ENCODE assay signal across 8 mouse cellular contexts in the genomic region with DNA sequence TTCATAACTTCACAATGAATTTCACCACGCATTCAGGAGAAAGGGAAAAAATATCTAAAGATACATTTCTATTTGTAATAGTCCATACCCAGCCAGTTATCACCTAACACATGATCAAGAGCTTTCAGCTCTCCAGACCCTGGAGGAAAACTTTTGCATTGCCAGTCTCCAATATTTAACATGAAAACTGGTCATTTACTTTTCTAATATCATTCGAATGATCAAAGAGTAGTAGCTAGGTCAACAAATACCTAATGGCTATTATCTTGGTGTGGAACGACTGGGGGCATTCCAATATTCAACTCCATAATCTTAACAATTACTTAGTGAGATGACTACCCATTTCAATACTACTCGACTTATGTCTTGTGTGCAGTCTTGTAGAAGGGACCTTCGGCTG. TPM values are rescaled to one million over a fixed set of nuclear protein-coding genes. Genes with fewer than 3 reads are reported as not detected.
DNase-seq lines count a peak whose midpoint lies in the region; ATAC-seq and TF ChIP-seq lines count a peak whose summit lies in the region.

No protein-coding gene starts in this region.

- peak overlapping the region; percentile 99 for H3K4me3 ChIP-seq in heart, embryonic 11.5 days (ENCODE audit: low read depth, low read length)
- H3K4me3 ChIP-seq in ES-Bruce4 (ENCODE audit: low read depth, low read length) = no peak overlapping the region
- H3K4me3 ChIP-seq in heart, postnatal 0 days (ENCODE audit: low read depth, low read length) = peak overlapping the region; percentile 90
- H3K4me3 ChIP-seq in midbrain, embryonic 10.5 days = peak overlapping the region; percentile 97

- H3K4me1 ChIP-seq in heart, embryonic 11.5 days (ENCODE audit: control insufficient read depth, insufficient read depth, low read length) = peaks cover 13% of the 10 kb centered on the region
- H3K4me1 ChIP-seq in ES-Bruce4 (ENCODE audit: control insufficient read depth, insufficient read depth, low read length) = peaks cover 2% of the 10 kb centered on the region
- peaks cover 4% of the 10 kb centered on the region; the same call in 1 of the 2 replicates for H3K4me1 ChIP-seq in heart, postnatal 0 days (ENCODE audit: control insufficient read depth, insufficient read depth)
- H3K4me1 ChIP-seq in midbrain, embryonic 10.5 days = peaks cover 33% of the 10 kb centered on the region

- WGBS in heart, embryonic 11.5 days (ENCODE audit: insufficient replicate concordance) = 15% methylated on average over 5 of the region's 5 CpGs
- 4% methylated on average over 5 of the region's 5 CpGs for WGBS in heart, postnatal 0 days
- 23% methylated on average over 5 of the region's 5 CpGs for WGBS in midbrain, embryonic 10.5 days

- DNase-seq in heart, adult 18-20 months = no peak
- no peak for DNase-seq in heart, postnatal 0 days (ENCODE audit: low spot score)
- no peak for DNase-seq in midbrain, embryonic 10.5 days (ENCODE audit: low spot score)
- no peak for DNase-seq in left cerebral cortex, adult 9 months (ENCODE audit: low spot score in 2 of 2)
- DNase-seq in testis, postnatal 14 days (ENCODE audit: low spot score) = no peak

- H3K9ac ChIP-seq in heart, embryonic 11.5 days (ENCODE audit: low read depth, low read length) = peak overlapping the region; percentile 98
- H3K9ac ChIP-seq in ES-Bruce4 (ENCODE audit: low read depth, poor library complexity, severe bottlenecking) = peak overlapping the region; percentile 89
- H3K9ac ChIP-seq in heart, postnatal 0 days (replicated peaks; ENCODE audit: low read depth, low read length) = peak overlapping the region; percentile 97

- TF ChIP-seq CTCF in ES-Bruce4 (IDR thresholded peaks at IDR 0.05; ENCODE audit: low read depth, low read length) = no peak
- no peak for TF ChIP-seq CTCF in heart, postnatal 0 days (IDR thresholded peaks at IDR 0.05; ENCODE audit: low read depth)

- no peaks in the 10 kb centered on the region for H3K9me3 ChIP-seq in heart, embryonic 11.5 days (replicated peaks; ENCODE audit: control insufficient read depth, low read length)
- H3K9me3 ChIP-seq in ES-Bruce4 (replicated peaks; ENCODE audit: control insufficient read depth, insufficient read depth, low read length, poor library complexity, severe bottlenecking) = no peaks in the 10 kb centered on the region
- no peaks in the 10 kb centered on the region for H3K9me3 ChIP-seq in heart, postnatal 0 days (replicated peaks; ENCODE audit: control insufficient read depth, low read length)
- H3K9me3 ChIP-seq in midbrain, embryonic 10.5 days (replicated peaks) = no peaks in the 10 kb centered on the region

- no peak overlapping the region for H3K27ac ChIP-seq in heart, embryonic 11.5 days (ENCODE audit: low read depth, low read length)
- no peak overlapping the region for H3K27ac ChIP-seq in ES-Bruce4 (ENCODE audit: insufficient read depth, low read length)
- H3K27ac ChIP-seq in heart, postnatal 0 days (ENCODE audit: low read depth) = peak overlapping the region; percentile 99
- H3K27ac ChIP-seq in midbrain, embryonic 10.5 days (replicated peaks) = peak overlapping the region; percentile 98

- H3K36me3 ChIP-seq in heart, embryonic 11.5 days (ENCODE audit: control insufficient read depth, insufficient read depth, low read length) = no peaks in the 10 kb centered on the region
- H3K36me3 ChIP-seq in ES-Bruce4 (ENCODE audit: control insufficient read depth, insufficient read depth, low read length, poor library complexity, severe bottlenecking) = peaks cover 22% of the 10 kb centered on the region
- peaks cover 9% of the 10 kb centered on the region; the same call in 1 of the 2 replicates for H3K36me3 ChIP-seq in heart, postnatal 0 days (replicated peaks; ENCODE audit: control insufficient read depth, insufficient read depth, low read length)
- H3K36me3 ChIP-seq in midbrain, embryonic 10.5 days = peaks cover 15% of the 10 kb centered on the region

- H3K4me2 ChIP-seq in heart, embryonic 11.5 days = peak overlapping the region; percentile 77
- H3K4me2 ChIP-seq in heart, postnatal 0 days (ENCODE audit: low read depth, low read length) = peak overlapping the region; percentile 81

- ATAC-seq in heart, embryonic 11.5 days (replicated peaks; ENCODE audit: insufficient number of reproducible peaks, low FRiP score, low TSS enrichment) = no peak
- no peak for ATAC-seq in heart, postnatal 0 days (ENCODE audit: insufficient read depth, low read depth)
- no peak for ATAC-seq in erythroid progenitor cell, adult 5-6 weeks (replicated peaks; ENCODE audit: low FRiP score, poor library complexity, severe bottlenecking)

- TF ChIP-seq EP300 in ES-Bruce4 (IDR thresholded peaks at IDR 0.05; ENCODE audit: insufficient read depth, low read depth, low read length) = no peak
- TF ChIP-seq EP300 in heart, postnatal 0 days (IDR thresholded peaks at IDR 0.05; ENCODE audit: low read depth) = no peak

- TF ChIP-seq POLR2A in ES-Bruce4 (IDR thresholded peaks at IDR 0.05; ENCODE audit: insufficient read depth, low read length) = no peak

- H3K27me3 ChIP-seq in heart, embryonic 11.5 days (ENCODE audit: control insufficient read depth, insufficient read depth, low read length) = no peaks in the 10 kb centered on the region
- H3K27me3 ChIP-seq in ES-Bruce4 (ENCODE audit: control insufficient read depth, insufficient read depth, low read length, poor library complexity, severe bottlenecking) = no peaks in the 10 kb centered on the region
- H3K27me3 ChIP-seq in heart, postnatal 0 days (ENCODE audit: control insufficient read depth, insufficient read depth, low read length) = no peaks in the 10 kb centered on the region
- no peaks in the 10 kb centered on the region for H3K27me3 ChIP-seq in midbrain, embryonic 10.5 days (ENCODE audit: low read depth, poor library complexity, severe bottlenecking)

RNA-seq across cellular contexts. Expression of a gene that starts 22.3 kb away (rescaled TPM):
- 21.4 and 23.9 TPM in 2 replicates for polyA plus RNA-seq in heart, embryonic 11.5 days (2014; fragmentation: Nextera tagmentation; extraction: Ambion mirVana)
- 10 to 100 TPM; 50.9 to 60.2 TPM for total RNA-seq in heart, adult 18-20 months (2021)
- polyA plus RNA-seq in ES-Bruce4 (2011; ENCODE audit: insufficient read depth, insufficient read length, low read depth, missing spikeins) = 1.0 TPM in 1 of 2 replicates, not detected in the other
- 5.1 and 9.2 TPM in 2 replicates for total RNA-seq in heart, postnatal 0 days (2014; rRNA removed; ENCODE audit: low replicate concordance)
- 24.3 and 37.5 TPM in 2 replicates for polyA plus RNA-seq in heart, postnatal 0 days (2015; fragmentation: Nextera tagmentation; extraction: Ambion mirVana)
- not detected in 2 replicates for polyA plus RNA-seq in midbrain, embryonic 10.5 days (2016; fragmentation: Nextera tagmentation; extraction: Ambion mirVana)
- total RNA-seq in erythroid progenitor cell, adult 5-6 weeks (2015; ENCODE audit: low replicate concordance) = not detected in 2 replicates
- total RNA-seq in erythroid progenitor cell, adult 5-6 weeks (2017; ENCODE audit: low replicate concordance) = not detected in 2 replicates

RNA-seq across cellular contexts. Expression of a gene that starts 26.7 kb away (rescaled TPM):
- polyA plus RNA-seq in heart, embryonic 11.5 days (2014; fragmentation: Nextera tagmentation; extraction: Ambion mirVana) = 93.6 and 103 TPM in 2 replicates
- 100 to 1,000 TPM in 1 of 2 experiments, 10 to 100 TPM in 1; 98.6 to 105 TPM for total RNA-seq in heart, adult 18-20 months (2021)
- polyA plus RNA-seq in ES-Bruce4 (2011; ENCODE audit: insufficient read depth, insufficient read length, low read depth, missing spikeins) = 107 and 108 TPM in 2 replicates
- total RNA-seq in heart, postnatal 0 days (2014; rRNA removed; ENCODE audit: low replicate concordance) = 47.0 and 74.6 TPM in 2 replicates
- 90.4 and 117 TPM in 2 replicates for polyA plus RNA-seq in heart, postnatal 0 days (2015; fragmentation: Nextera tagmentation; extraction: Ambion mirVana)
- polyA plus RNA-seq in midbrain, embryonic 10.5 days (2016; fragmentation: Nextera tagmentation; extraction: Ambion mirVana) = 133 and 140 TPM in 2 replicates
- total RNA-seq in erythroid progenitor cell, adult 5-6 weeks (2015; ENCODE audit: low replicate concordance) = 55.5 and 158 TPM in 2 replicates
- total RNA-seq in erythroid progenitor cell, adult 5-6 weeks (2017; ENCODE audit: low replicate concordance) = 32.8 and 46.0 TPM in 2 replicates

Comparison
In these comparisons a context has a peak if more than half of its experiments do, and no peak if none do; other contexts are left out.
1. H3K27ac ChIP-seq: peak in heart, postnatal 0 days (single experiment) and midbrain, embryonic 10.5 days (single experiment); none in heart, embryonic 11.5 days (single experiment) and ES-Bruce4 (single experiment).
2. RNA of a gene that starts 22.3 kb away (polyA plus RNA-seq): 24.3 to 37.5 TPM in heart, postnatal 0 days and 21.4 to 23.9 TPM in heart, embryonic 11.5 days; 1.0 TPM in ES-Bruce4 and not detected in midbrain, embryonic 10.5 days; every median in the first group is over 10 times any median in the second.
3. Peak in every context shown above with its lines, with median percentiles within 50 percentile points of each other: H3K9ac ChIP-seq.